Mouse (Mus musculus) heart, adult 18-20 months (tissue): Measurements from ENCODE around the gene Pdilt. TPM values are rescaled to one million over a fixed set of nuclear protein-coding genes. Genes with fewer than 3 reads are reported as not detected.

ENCODE experiments used
- DNase-seq, 2 experiments: peaks; one replicate each; pipeline ENCODE4 v3.0.0; 2021 to 2022; ENCODE audit warnings: mixed read lengths in 1 of 2
- total RNA-seq, 2 experiments: library from RNA; stranded (reverse); gene quantifications; 2 replicates each; pipeline ENCODE4 v1.2.3; 2021

The Pdilt gene
- total RNA-seq, 2 experiments from 2014 or later, result not detected

DNA sequence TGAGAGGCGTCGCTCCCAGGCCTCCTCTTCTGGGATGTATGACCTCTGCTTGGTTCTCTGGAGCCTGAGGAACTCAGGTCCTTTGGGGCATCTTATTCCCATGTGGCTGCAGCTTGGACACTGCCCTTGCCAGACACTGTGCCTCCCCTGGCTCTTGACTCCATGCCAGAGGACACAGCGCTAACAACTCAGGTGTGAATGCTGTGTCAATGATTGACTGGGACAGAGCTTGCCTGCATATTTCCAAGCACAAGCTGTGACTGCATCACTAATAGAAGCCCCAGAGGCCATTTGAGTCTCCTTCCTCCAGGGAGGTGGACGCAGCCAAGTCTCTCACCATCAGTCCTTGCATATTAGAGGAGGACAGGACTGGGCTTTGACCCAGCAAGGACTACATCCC lies 12.1 kb downstream of the Pdilt start:
- no peak for DNase-seq

DNA sequence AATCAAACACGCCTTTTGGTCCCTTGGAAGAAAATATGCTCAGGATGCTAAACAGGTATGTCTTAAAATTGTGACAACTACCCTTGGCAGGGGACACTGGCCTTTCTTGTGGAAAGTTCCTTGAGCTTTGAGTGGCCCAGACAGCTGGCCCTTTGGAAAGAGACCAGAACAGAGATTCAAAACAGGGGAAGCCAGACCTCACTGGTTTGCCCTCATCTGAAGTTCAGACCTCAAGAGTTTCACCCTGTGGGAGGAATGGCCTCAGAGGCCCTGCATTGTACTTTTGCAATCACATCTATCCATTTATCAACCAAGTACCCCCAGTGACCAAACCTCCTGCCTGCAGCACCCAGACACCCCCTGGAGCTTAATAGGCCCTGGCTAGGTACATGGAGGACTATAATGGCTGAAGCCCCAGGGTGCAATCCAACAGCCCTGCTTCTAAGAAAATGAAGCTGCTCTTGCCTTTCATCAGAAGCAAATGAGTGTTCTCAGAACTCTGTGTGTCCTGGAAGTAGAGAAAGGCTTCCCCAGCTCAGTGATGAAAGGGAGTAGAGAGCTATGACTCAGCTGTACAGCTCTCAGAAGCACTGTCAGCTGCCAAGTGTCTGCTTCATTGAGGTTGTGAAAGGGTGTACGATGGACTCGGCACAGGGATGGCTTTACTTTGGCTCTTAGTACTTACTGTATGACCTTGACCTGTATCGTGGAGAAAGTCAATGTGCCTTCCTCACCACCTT lies 33.1 kb downstream of the Pdilt start:
- DNase-seq, result no peak

DNA sequence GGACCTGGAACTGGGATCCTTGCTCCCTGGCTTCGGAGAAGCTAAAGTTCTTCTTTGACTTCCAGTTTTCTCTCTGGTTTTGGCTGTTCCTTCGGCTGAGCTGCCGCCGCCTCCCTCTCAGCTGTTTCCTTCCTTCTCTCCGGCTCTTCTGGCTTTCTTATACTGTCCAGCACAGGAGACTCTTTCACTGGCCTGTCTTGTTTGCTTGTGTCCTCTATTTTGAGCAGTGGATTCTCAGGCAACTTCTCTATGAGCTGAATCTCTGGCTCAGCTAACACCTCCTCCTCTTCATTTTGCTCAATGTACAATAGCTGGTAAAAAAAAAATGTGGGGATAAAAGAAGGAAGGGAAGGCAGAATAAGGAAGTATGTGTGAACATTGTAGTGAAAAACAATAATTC lies 36.6 kb downstream of the Pdilt start:
- no peak for DNase-seq

DNA sequence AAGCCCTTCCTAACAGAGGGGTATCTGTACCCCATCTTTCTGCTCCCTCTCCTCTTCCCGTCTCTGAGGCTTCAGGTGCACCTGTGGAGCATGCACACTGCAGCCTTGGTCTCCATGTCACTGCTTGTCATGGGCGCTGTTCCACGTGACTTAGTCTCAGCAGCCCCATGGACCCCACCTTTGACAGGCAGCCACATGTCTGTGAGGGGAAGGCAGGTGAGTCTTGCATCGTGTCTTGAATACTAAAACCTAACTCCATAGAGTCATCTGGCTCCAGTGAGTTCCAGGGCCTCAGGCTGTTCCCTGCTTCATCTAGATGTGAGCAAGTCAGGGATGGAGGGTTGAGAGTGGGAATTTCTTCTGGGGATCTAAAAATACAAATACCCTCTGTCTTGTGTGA lies 39.1 kb downstream of the Pdilt start:
- no peak for DNase-seq

DNA sequence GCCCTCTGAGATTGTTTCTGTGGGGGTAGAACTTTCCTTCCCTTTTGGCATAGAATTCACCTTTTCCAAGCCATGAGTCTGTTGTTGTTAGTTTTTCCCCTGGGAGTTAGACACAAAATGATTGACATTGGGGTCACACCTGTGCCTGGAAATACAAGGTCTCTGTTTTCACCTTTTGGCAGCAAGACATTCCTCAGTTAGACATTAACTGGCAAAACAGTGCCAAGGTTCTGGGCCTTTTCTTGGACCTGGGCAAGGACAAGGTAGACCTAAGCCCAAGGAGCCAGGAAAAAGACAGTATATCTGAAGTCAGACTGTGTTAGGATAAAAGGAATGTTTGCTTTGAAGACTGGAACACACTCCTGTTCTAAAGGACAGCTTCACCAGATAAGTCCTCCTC lies 44.0 kb downstream of the Pdilt start, which contains the start of gene Umod:
Umod (minus strand) TSS at position 27 of the 400 bp plus-strand sequence.
- no peak for DNase-seq

DNA sequence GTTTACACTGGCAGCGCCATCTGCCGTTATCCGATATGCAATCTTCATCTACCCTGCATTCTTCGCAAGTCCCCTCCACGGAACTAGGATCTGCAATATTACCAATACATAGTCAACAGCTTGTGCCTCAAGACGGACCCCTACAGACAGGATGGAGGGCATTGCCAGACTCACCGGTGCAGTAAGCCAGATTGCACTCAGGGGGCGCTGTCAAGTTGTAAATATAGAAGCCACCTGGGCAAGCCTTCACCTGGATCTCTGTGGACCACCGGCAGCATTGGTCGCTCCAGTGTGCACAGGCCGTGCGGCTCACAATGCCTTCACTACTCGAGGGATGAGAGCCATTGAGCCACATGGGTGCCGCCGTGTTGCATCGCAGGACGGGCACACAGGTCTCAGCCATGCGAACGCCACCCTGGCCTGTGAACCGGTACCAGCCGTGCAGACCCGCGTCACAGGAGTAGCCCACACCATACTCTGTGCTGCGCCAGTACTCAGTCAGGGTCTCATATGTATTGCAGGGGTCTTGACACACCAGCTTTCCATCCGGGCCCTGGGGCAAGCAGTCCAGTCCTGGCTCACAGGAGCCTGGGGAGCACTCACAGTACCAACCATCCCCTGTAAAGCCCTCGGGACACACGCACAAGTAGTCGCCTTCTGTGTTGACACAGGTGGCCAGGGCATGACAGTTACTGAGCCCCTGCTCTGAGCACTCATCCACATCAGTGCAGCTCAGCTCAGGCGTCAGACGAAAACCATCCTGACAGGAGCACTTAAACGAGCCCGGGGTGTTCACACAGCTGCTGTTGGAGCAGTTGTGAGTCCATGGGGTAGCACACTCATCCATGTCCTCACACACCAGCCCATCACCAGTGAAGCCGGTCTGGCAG lies 46.5 kb downstream of the Pdilt start:
- no peak for DNase-seq

DNA sequence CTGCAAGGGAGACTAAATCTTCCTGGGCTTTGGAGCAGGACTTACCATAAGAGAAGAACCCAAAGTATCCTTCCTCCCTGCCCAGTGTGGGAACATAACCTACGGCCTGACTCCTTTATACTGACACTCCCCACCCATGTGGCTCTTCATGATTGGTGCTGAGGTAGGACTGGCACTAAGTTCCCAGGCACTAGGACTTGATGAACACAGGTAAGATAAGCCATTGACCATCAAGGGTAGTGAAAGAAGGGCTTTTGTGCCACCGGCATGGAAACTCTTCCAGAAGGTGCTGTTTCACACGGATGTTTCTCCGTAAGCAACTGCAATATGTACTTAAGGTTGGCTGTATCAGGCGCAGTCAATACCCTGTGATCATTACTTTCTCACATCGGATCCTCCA lies 64.1 kb downstream of the Pdilt start, which contains the start of gene Gp2:
Gp2 (minus strand) TSS at position 101 of the 400 bp plus-strand sequence.
- no peak for DNase-seq

DNA sequence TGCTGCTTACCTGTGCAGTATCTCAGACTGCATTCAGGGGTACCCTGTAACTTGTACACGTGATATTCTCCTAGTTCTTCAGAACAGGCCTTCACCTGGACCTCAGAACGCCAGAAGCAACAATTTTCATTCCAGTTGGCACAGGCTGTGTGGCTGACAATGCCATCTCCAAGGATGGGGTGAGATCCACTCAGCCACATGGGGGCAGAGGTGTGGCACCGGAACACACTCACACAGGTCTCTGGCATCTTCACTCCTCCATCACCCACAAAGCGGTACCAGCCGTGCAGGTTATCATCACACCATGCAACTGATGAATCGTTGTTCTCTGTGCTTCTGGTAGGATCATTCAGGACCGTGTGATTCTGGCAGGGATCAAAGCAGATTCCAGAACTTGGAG lies 69.1 kb downstream of the Pdilt start:
- DNase-seq, result no peak

DNA sequence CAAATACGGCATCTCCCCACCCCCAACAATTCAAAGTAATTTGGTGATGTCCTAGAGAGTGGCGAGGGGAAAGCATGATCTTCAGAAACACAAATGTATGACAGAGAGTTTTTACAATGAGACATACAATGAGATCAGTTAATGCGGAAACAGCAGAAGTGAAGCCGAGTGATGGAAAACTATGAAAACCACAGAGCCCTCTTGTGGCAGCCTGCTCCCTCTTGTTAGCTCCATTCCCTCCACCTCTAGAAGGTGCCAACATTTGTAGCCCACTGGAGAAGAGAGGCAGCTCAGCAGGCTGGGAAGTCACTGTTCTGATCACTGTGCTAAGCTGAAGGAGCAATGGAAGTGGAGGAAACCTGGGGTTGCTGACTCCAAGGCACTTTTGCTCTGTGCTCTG lies 79.4 kb downstream of the Pdilt start:
- DNase-seq, result no peak

DNA sequence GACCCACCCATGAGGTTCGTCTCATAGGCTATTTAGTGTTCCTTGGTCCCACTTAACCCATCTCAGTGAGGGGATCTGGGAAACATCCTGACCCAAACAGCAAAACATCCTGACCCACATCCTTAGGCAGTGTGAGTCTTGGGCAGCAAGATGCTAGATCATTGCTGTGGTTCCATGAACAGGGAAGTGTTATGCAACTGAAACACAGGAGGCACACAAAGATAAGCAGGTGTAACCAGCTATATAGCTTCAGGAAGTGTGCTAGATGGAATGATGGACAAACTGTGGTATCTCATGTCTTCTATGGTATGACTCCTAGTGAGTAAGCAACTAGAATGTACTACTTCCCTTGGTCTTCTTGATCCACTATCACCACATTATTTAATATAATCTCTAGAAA lies 81.4 kb downstream of the Pdilt start:
- DNase-seq, result no peak

Other genes with a start within 250 kb of the Pdilt start
- under 1 TPM in 1 of 2 experiments, not detected in 1; 0.15 TPM for gene Gp2, start 64.2 kb downstream of the Pdilt start, total RNA-seq
- not detected for gene Umod, start 44.2 kb downstream of the Pdilt start, total RNA-seq
- gene Acsm5, start 4.0 kb downstream of the Pdilt start, total RNA-seq, result 10 to 100 TPM; 19.8 to 21.8 TPM
- gene Acsm2, start 30.9 kb upstream of the Pdilt start, total RNA-seq, result not detected
- under 1 TPM in 1 of 2 experiments, not detected in 1; 0.57 TPM for gene Acsm1, start 83.5 kb upstream of the Pdilt start, total RNA-seq
- not detected for gene Acsm4, start 166.5 kb upstream of the Pdilt start, total RNA-seq
- gene Thumpd1, start 197.3 kb upstream of the Pdilt start, total RNA-seq, result 10 to 100 TPM; 16.0 to 17.2 TPM
- gene Acsm3, start 237.4 kb upstream of the Pdilt start, total RNA-seq, result 1 to 10 TPM in 1 of 2 experiments, not detected in 1; 5.7 TPM